In genomic region chr5:122453188-122453587, GRCm38 (mm10) we compare ENCODE assay signal across 21 mouse cellular contexts. TPM values are rescaled to one million over a fixed set of nuclear protein-coding genes. Genes with fewer than 3 reads are reported as not detected.
DNase-seq lines count a peak whose midpoint lies in the region; ATAC-seq lines count a peak whose summit lies in the region.
"Had no signal": no experiment of that assay in that cellular context is flagged by ENCODE, and none has a peak within 500 bp of the region (broad histone marks: within the 10 kb centered on the region; RNA-seq: fewer than 3 reads in every experiment).

No protein-coding gene starts in this region.

- H3K4me1 ChIP-seq in heart, embryonic 13.5 days: peaks cover 43% of the 10 kb centered on the region
- H3K4me1 ChIP-seq in heart, embryonic 10.5 days: peaks cover 15% of the 10 kb centered on the region; the same call in 1 of the 2 replicates
- no peaks in the 10 kb centered on the region for H3K4me1 ChIP-seq in kidney, embryonic 16.5 days (ENCODE audit: insufficient read depth, low read length)
- H3K4me1 ChIP-seq: limb, embryonic 13.5 days; lung, embryonic 15.5 days; neural tube, embryonic 15.5 days had no signal

- 49% methylated on average over 6 of the region's 6 CpGs for WGBS in heart, embryonic 13.5 days
- 66% methylated on average over 6 of the region's 6 CpGs for WGBS in heart, embryonic 10.5 days
- WGBS in kidney, embryonic 16.5 days: 80% methylated on average over 6 of the region's 6 CpGs

- no peak overlapping the region for H3K4me2 ChIP-seq in heart, embryonic 13.5 days
- no peak overlapping the region for H3K4me2 ChIP-seq in kidney, embryonic 16.5 days (replicated peaks; ENCODE audit: low read depth, low read length)
- H3K4me2 ChIP-seq: limb, embryonic 13.5 days; liver, embryonic 13.5 days; lung, embryonic 15.5 days; neural tube, embryonic 15.5 days had no signal

- H3K36me3 ChIP-seq in heart, embryonic 13.5 days: peaks cover 71% of the 10 kb centered on the region
- peaks cover 68% of the 10 kb centered on the region for H3K36me3 ChIP-seq in heart, embryonic 10.5 days
- H3K36me3 ChIP-seq in kidney, embryonic 16.5 days (ENCODE audit: insufficient read depth, low read length): peaks cover 50% of the 10 kb centered on the region

- no peaks in the 10 kb centered on the region for H3K9me3 ChIP-seq in heart, embryonic 13.5 days
- no peaks in the 10 kb centered on the region for H3K9me3 ChIP-seq in heart, embryonic 10.5 days
- H3K9me3 ChIP-seq in kidney, embryonic 16.5 days (ENCODE audit: low read length): no peaks in the 10 kb centered on the region
- H3K9me3 ChIP-seq: G1E; limb, embryonic 13.5 days; liver, embryonic 13.5 days; lung, embryonic 15.5 days; neural tube, embryonic 15.5 days had no signal

- no peak for DNase-seq in heart, embryonic 10.5 days (ENCODE audit: low spot score)
- peak; percentile 28 to 53 for DNase-seq in kidney, adult 8-10 months
- DNase-seq in urinary bladder, postnatal 36 days (ENCODE audit: low spot score in 2 of 2): peak; percentile 39
- DNase-seq in urinary bladder, postnatal 10 days (ENCODE audit: low spot score): no peak
- DNase-seq in ovary, postnatal 36 days (ENCODE audit: low spot score): no peak
- DNase-seq: cerebellum, postnatal 10 days; gastrocnemius, postnatal 25 days; layer of hippocampus, postnatal 36 days; liver, embryonic 13.5 days; lung, postnatal 4 days had no signal

- H3K9ac ChIP-seq in heart, embryonic 13.5 days: no peak overlapping the region
- H3K9ac ChIP-seq in kidney, embryonic 16.5 days (replicated peaks; ENCODE audit: low read length): no peak overlapping the region
- H3K9ac ChIP-seq: limb, embryonic 13.5 days; liver, embryonic 13.5 days; lung, embryonic 15.5 days; neural tube, embryonic 15.5 days had no signal

- H3K27ac ChIP-seq in heart, embryonic 13.5 days (replicated peaks): peak overlapping the region; percentile 63
- no peak overlapping the region; the same call in 1 of the 2 replicates for H3K27ac ChIP-seq in heart, embryonic 10.5 days
- no peak overlapping the region for H3K27ac ChIP-seq in kidney, embryonic 16.5 days (ENCODE audit: low read length)
- H3K27ac ChIP-seq: layer of hippocampus, adult 2 months; limb, embryonic 13.5 days; liver, embryonic 13.5 days; lung, embryonic 15.5 days; neural tube, embryonic 15.5 days had no signal

- H3K27me3 ChIP-seq in heart, embryonic 13.5 days (replicated peaks): no peaks in the 10 kb centered on the region
- no peaks in the 10 kb centered on the region for H3K27me3 ChIP-seq in heart, embryonic 10.5 days (ENCODE audit: insufficient read depth, poor library complexity, severe bottlenecking)
- no peaks in the 10 kb centered on the region for H3K27me3 ChIP-seq in kidney, embryonic 16.5 days (ENCODE audit: insufficient read depth, low read length)
- H3K27me3 ChIP-seq: limb, embryonic 13.5 days; liver, embryonic 13.5 days; lung, embryonic 15.5 days; neural tube, embryonic 15.5 days had no signal

- H3K4me3 ChIP-seq in heart, embryonic 13.5 days: no peak overlapping the region
- no peak overlapping the region for H3K4me3 ChIP-seq in heart, embryonic 10.5 days
- H3K4me3 ChIP-seq in kidney, embryonic 16.5 days (ENCODE audit: low read length): no peak overlapping the region
- H3K4me3 ChIP-seq: layer of hippocampus, adult 2 months; limb, embryonic 13.5 days; liver, embryonic 13.5 days; lung, embryonic 15.5 days; neural tube, embryonic 15.5 days had no signal

- ATAC-seq in heart, embryonic 13.5 days (ENCODE audit: extremely low read depth, insufficient number of reproducible peaks, low FRiP score, low TSS enrichment): no peak
- no peak for ATAC-seq in kidney, embryonic 16.5 days (ENCODE audit: low FRiP score, low TSS enrichment)
- ATAC-seq: forebrain, embryonic 16.5 days; hindbrain, embryonic 16.5 days; intestine, embryonic 16.5 days; midbrain, embryonic 16.5 days had no signal

RNA-seq across cellular contexts. Expression of gene Anapc7, which starts 31.7 kb away (rescaled TPM):
- polyA plus RNA-seq in heart, embryonic 13.5 days (2015; fragmentation: Nextera tagmentation; extraction: Ambion mirVana): 35.5 and 36.4 TPM in 2 replicates
- 41.4 and 44.2 TPM in 2 replicates for polyA plus RNA-seq in heart, embryonic 10.5 days (2016; fragmentation: Nextera tagmentation; extraction: Ambion mirVana)
- polyA plus RNA-seq in kidney, embryonic 16.5 days (2015; fragmentation: Nextera tagmentation; extraction: Ambion mirVana): 56.5 and 56.8 TPM in 2 replicates

RNA-seq across cellular contexts. Expression of gene Atp2a2, which starts 48.8 kb away (rescaled TPM):
- polyA plus RNA-seq in heart, embryonic 13.5 days (2015; fragmentation: Nextera tagmentation; extraction: Ambion mirVana): 221 and 227 TPM in 2 replicates
- 205 and 235 TPM in 2 replicates for polyA plus RNA-seq in heart, embryonic 10.5 days (2016; fragmentation: Nextera tagmentation; extraction: Ambion mirVana)
- polyA plus RNA-seq in kidney, embryonic 16.5 days (2015; fragmentation: Nextera tagmentation; extraction: Ambion mirVana): 33.6 and 35.0 TPM in 2 replicates

Comparison
In these comparisons a context has a peak if more than half of its experiments do, and no peak if none do; other contexts are left out.
1. DNase-seq: peak in kidney, adult 8-10 months (2 of 2) and urinary bladder, postnatal 36 days (2 of 2); none in heart, embryonic 10.5 days (single experiment), urinary bladder, postnatal 10 days (single experiment) and ovary, postnatal 36 days (single experiment).